Mouse (Mus musculus): ENCODE measurements around the gene Trim8. TPM values are rescaled to one million over a fixed set of nuclear protein-coding genes. Genes with fewer than 3 reads are reported as not detected.
A peak's percentile ranks its signal among the peaks of the same experiment; 100 is the strongest.

The Trim8 gene
- total and polyA plus RNA-seq, 3 experiments: 4.4 to 24.9 (median 12.0) TPM

GRCm38 (mm10) chr19:46477432-46477845 lies 24.1 kb upstream of the Trim8 start:
- H3K79me2 ChIP-seq (replicated peaks; ENCODE audit: control insufficient read depth, extremely low read depth, insufficient read depth, poor library complexity, severe bottlenecking): no peaks in the 10 kb centered on the region
- dilution Hi-C loops (cut with MboI; ENCODE audit: extremely low pct_ligation_motif_present, extremely low pct_unique_long_range_greater_than_20kb, low sequenced_read_pairs): no loop called here

GRCm38 (mm10) chr19:46478242-46478641 lies 23.3 kb upstream of the Trim8 start:
- H3K4me2 ChIP-seq (ENCODE audit: insufficient read depth, low read depth, poor library complexity, severe bottlenecking): peak overlapping the region; percentile 40; the same call in 1 of the 2 replicates
- H3K4me3 ChIP-seq (replicated peaks in 1 of 3; ENCODE audit: low read depth in 2 of 3, low read length in 2 of 3, poor library complexity in 1 of 3): peak overlapping the region; percentile 0 to 56 (median 36)
- H3K36me3 ChIP-seq (replicated peaks in 1 of 2; ENCODE audit: control insufficient read depth in 1 of 2, insufficient read depth in 1 of 2, low read length in 1 of 2): peaks cover 24 to 63% of the 10 kb centered on the region in 2 experiments
- peak; percentile 52 for DNase-seq (ENCODE audit: extremely low read depth)
- peak overlapping the region; percentile 37; the same call in 1 of the 2 replicates for H3K9ac ChIP-seq (ENCODE audit: insufficient read depth, low read depth)
- in situ Hi-C loops (cut with MboI; ENCODE audit: low pct_ligation_motif_present, low pct_unique_long_range_greater_than_20kb, low sequenced_read_pairs): no loop called here
- H3K79me2 ChIP-seq (replicated peaks; ENCODE audit: control insufficient read depth, extremely low read depth, insufficient read depth, poor library complexity, severe bottlenecking): no peaks in the 10 kb centered on the region
- H3K9me3 ChIP-seq (replicated peaks; ENCODE audit: low read length): no peaks in the 10 kb centered on the region
- TF ChIP-seq CTCF (conservative IDR thresholded peaks at IDR 0.05 in 1 of 2, IDR thresholded peaks at IDR 0.05 in 1 of 2; ENCODE audit: low read depth in 2 of 2, low read length in 2 of 2): no peak
- TF ChIP-seq CHD2 (IDR thresholded peaks at IDR 0.05; ENCODE audit: low read length): no peak
- no peak for TF ChIP-seq E2F4 (IDR thresholded peaks at IDR 0.05; ENCODE audit: insufficient replicate concordance, low read depth, low read length)
- no peak for TF ChIP-seq JUN (IDR thresholded peaks at IDR 0.05; ENCODE audit: insufficient read depth, low read depth, low read length)
- TF ChIP-seq CHD1 (IDR thresholded peaks at IDR 0.05; ENCODE audit: low read depth, low read length): no peak
- no peak for TF ChIP-seq NRF1 (IDR thresholded peaks at IDR 0.05; ENCODE audit: low read depth, low read length)
- TF ChIP-seq GABPA (IDR thresholded peaks at IDR 0.05; ENCODE audit: insufficient replicate concordance, low read depth, low read length): no peak
- no peak for TF ChIP-seq MAFK (IDR thresholded peaks at IDR 0.05; ENCODE audit: insufficient replicate concordance, low read length)
- no peak for TF ChIP-seq MXI1 (IDR thresholded peaks at IDR 0.05; ENCODE audit: low read depth, low read length)
- TF ChIP-seq TBP (conservative IDR thresholded peaks at IDR 0.05; ENCODE audit: low read depth, low read length): no peak
- TF ChIP-seq EP300 (IDR thresholded peaks at IDR 0.05; ENCODE audit: low read length): no peak
- no peak for TF ChIP-seq RCOR1 (conservative IDR thresholded peaks at IDR 0.05; ENCODE audit: low read depth, low read length)
- no peak for TF ChIP-seq KAT2A (IDR thresholded peaks at IDR 0.05; ENCODE audit: insufficient replicate concordance, low read length)
- TF ChIP-seq NELFE (IDR thresholded peaks at IDR 0.05; ENCODE audit: low read depth, low read length): no peak
- TF ChIP-seq HCFC1 (IDR thresholded peaks at IDR 0.05; ENCODE audit: low read depth, low read length): no peak
- TF ChIP-seq POLR2AphosphoS2 (IDR thresholded peaks at IDR 0.05; ENCODE audit: low read depth, low read length): no peak
- no peak for TF ChIP-seq TCF12 (IDR thresholded peaks at IDR 0.05; ENCODE audit: low read depth, low read length)
- no peak for TF ChIP-seq POLR2A (IDR thresholded peaks at IDR 0.05; ENCODE audit: low read depth, low read length)
- peak overlapping the region; percentile 64 for H3K27ac ChIP-seq (ENCODE audit: insufficient read depth, low read depth)
- dilution Hi-C loops (cut with MboI; ENCODE audit: extremely low pct_ligation_motif_present, extremely low pct_unique_long_range_greater_than_20kb, low sequenced_read_pairs): no loop called here
- H3K27me3 ChIP-seq (replicated peaks): no peaks in the 10 kb centered on the region
- peaks cover 15 to 67% of the 10 kb centered on the region in 2 experiments for H3K4me1 ChIP-seq (ENCODE audit: control insufficient read depth in 1 of 2, insufficient read depth in 2 of 2)

More at GRCm38 (mm10) chr19:46477432-46477845, 24.1 kb upstream of the Trim8 start:
- Histone ChIP-seq H3K27me3 (replicated peaks) (no peaks in the 10 kb centered on the region), H3K4me1 (ENCODE audit: control insufficient read depth in 1 of 2, insufficient read depth in 2 of 2) (peaks cover 15 to 67% of the 10 kb centered on the region in 2 experiments), H3K4me3 (replicated peaks in 1 of 3; ENCODE audit: low read depth in 2 of 3, low read length in 2 of 3, poor library complexity in 1 of 3) (peak overlapping the region in 1 of 3 experiments; percentile 56), H3K27ac (ENCODE audit: insufficient read depth, low read depth) (peak overlapping the region; percentile 64; the same call in 1 of the 2 replicates), H3K9ac (ENCODE audit: insufficient read depth, low read depth) (no peak overlapping the region), H3K4me2 (ENCODE audit: insufficient read depth, low read depth, poor library complexity, severe bottlenecking) (no peak overlapping the region), H3K9me3 (replicated peaks; ENCODE audit: low read length) (no peaks in the 10 kb centered on the region), H3K36me3 (replicated peaks in 1 of 2; ENCODE audit: control insufficient read depth in 1 of 2, insufficient read depth in 1 of 2, low read length in 1 of 2) (peaks cover 24 to 69% of the 10 kb centered on the region in 2 experiments)
- no peak for DNase-seq (ENCODE audit: extremely low read depth)
- in situ Hi-C loops (cut with MboI; ENCODE audit: low pct_ligation_motif_present, low pct_unique_long_range_greater_than_20kb, low sequenced_read_pairs): no loop called here
- TF ChIP-seq JUND (conservative IDR thresholded peaks at IDR 0.05; ENCODE audit: low read depth, low read length) (no peak), TBP (conservative IDR thresholded peaks at IDR 0.05; ENCODE audit: low read depth, low read length) (no peak), SMC3 (IDR thresholded peaks at IDR 0.05; ENCODE audit: low read depth, low read length) (no peak), POLR2A (IDR thresholded peaks at IDR 0.05; ENCODE audit: low read depth, low read length) (no peak), IRF4 (IDR thresholded peaks at IDR 0.05; ENCODE audit: low read depth, low read length) (no peak), ZC3H11A (IDR thresholded peaks at IDR 0.05; ENCODE audit: low read depth, low read length) (no peak), ETS1 (conservative IDR thresholded peaks at IDR 0.05; ENCODE audit: low read depth, low read length) (no peak)
